Mouse (Mus musculus) adrenal gland, adult 8-10 months (tissue): ENCODE data around the gene Cacnb1. TPM values are rescaled to one million over a fixed set of nuclear protein-coding genes. Genes with fewer than 3 reads are reported as not detected.

Experiments used
- DNase-seq: peaks from one replicate; pipeline ENCODE4 v3.0.0; 2022
- microRNA-seq, 2 experiments: library from miRNA; unstranded; fragments of <30 nt; microRNA quantifications; one replicate each; pipeline ENCODE4 v1.2.0; 2022
- total RNA-seq, 4 experiments: library from RNA; stranded (reverse); gene quantifications; 2 replicates each; pipeline ENCODE4 v1.2.4; 2022

The Cacnb1 gene
- total RNA-seq, 4 experiments from 2014 or later = 7.8 to 18.8 (median 13.6) TPM

DNA sequence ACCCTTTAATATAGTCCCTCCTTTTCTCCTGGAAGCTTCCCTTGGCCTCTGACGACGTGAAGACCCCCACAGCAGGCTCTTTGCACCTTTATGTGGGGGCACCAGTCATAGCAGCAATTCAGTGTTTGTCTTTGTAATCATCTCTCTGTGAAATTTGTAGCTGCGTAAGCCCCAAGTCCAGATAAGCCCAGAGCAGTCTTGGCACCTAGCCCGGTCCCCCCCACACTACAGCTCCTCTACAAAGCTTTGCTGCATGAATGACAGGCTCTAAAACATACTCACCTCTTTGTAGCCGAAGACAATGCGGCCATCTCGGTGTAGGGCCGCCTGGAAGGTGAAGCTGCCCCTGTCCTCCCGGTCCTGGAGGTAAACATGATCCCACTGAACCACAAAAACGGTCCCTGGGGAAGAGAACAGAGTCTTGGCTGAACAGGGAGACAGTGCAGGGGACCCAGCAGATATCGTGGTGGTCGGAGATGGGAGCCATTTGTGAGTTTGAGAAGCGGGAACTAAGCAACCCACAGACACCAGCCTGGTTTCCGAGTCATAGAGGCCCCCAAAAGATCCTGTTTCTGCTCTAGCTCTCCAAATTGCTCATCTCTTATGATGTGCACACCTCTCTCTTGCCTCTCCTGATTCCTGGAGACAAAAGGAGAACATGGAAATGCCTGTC, 68.2 kb downstream of the Cacnb1 start:
- no peak for DNase-seq

DNA sequence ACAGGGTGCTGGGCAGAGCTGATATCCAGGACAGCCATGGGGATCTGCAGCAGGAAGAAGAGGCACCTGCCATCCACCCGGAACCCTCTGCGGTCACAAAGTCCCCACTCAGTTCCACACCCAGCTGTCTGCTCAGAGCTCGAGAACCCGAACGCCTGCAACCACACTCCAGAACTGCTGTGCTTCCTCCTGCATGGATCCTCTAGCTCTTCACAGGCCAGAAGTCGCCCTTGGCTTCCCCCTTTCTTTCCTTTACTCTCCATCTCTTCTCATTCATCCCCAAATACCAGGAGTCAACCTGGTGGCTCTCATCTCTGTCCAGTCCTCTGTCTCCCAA, 68.9 kb downstream of the Cacnb1 start:
- DNase-seq = no peak

DNA sequence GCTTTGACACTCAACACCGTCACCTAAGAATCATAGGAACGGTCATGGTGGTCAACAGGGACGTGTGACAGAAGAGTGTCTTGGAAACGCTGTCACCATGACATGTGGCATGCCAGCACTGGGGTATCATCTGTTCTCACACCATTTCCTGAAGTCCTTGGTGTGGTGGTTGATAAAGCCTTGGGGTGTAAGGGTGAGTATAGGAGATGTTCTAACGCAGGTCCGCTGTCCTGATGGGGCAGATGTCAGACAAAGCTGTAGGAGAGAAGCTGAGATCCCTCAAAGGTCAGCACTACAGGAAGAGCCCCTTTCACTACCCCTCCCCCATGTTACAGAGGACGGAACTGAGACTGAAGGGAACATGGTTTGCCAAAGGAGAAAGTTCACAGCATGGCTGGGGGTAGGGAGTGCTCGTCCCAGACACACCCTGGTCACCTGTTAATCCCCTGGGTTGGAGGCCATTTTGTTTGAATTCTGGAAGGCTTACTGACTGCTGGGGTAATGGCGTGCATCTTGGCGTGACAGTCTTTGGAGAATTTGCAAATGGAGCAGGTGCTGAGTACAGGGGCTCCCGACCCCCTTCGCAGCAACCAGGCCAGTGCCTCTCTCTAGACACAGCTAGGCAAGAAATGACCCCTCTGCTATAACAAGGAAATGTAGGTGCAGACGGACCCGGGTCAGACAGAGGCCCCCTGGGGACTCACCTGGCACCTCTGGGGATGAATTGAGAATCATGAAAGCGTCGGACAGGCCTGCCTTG, 69.5 kb downstream of the Cacnb1 start:
- no peak for DNase-seq

DNA sequence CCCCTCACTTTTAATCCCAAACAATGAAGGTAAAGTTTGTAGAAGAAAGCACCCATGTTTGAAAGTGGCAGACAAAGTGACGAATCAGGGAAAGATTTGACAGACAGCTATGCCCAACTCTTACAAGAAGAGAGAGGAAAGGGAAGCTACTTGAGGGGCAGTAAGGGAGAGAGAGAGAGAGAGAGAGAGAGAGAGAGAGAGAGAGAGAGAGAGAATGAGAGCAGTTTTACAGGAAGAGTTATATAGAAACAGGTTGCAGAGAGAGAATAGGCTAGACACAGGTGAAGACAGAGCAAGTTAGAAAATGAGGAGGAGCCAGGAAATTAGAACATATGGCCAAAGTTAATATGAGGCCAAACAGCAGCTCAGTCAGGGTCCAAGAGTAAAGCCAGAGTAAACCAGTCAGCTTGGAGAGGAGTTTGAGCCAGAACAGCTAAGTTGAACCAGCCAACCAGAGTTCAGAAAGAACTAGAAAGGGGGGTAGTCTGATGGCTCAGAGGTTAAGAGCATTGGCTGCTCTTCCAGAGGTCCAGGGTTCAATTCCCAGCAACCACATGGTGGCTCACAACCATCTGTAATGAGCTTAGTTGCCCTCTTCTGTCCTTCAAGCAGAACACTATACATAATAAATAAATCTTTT, 70.3 kb downstream of the Cacnb1 start:
- no peak for DNase-seq

Small RNA genes lying within 50 kb of the gene (microRNA-seq; reads per million reads assigned to microRNA genes)
- 0 reads per million in 2 experiments for gene Gm27597

Other genes starting within 250 kb of the Cacnb1 start
- gene 1700001P01Rik, start 247.1 kb downstream of the Cacnb1 start, total RNA-seq = under 1 TPM in 3 of 4 experiments, not detected in 1; 0.49 to 0.67 (median 0.62) TPM
- gene Rpl23, start 240.6 kb downstream of the Cacnb1 start, total RNA-seq = 100 to 1,000 TPM; 753 to 943 (median 843) TPM
- gene Lasp1, start 224.0 kb downstream of the Cacnb1 start, total RNA-seq = 100 to 1,000 TPM; 131 to 177 (median 143) TPM
- gene B230217C12Rik, start 182.3 kb downstream of the Cacnb1 start, total RNA-seq = 1 to 10 TPM; 3.7 to 7.2 (median 6.2) TPM
- 1 to 10 TPM in 3 of 4 experiments, under 1 TPM in 1; 0.94 to 1.8 (median 1.2) TPM for gene Fbxo47, start 138.9 kb downstream of the Cacnb1 start, total RNA-seq
- 10 to 100 TPM; 13.5 to 36.2 (median 24.0) TPM for gene Plxdc1, start 36.6 kb downstream of the Cacnb1 start, total RNA-seq
- gene Arl5c, start 26.9 kb downstream of the Cacnb1 start, total RNA-seq = 1 to 10 TPM in 3 of 4 experiments, under 1 TPM in 1; 0.44 to 1.8 (median 1.4) TPM
- gene Rpl19, start 3.7 kb upstream of the Cacnb1 start, total RNA-seq = 1,000 to 10,000 TPM in 2 of 4 experiments, 100 to 1,000 TPM in 2; 894 to 1,148 (median 997) TPM
- 10 to 100 TPM in 1 of 4 experiments, 1 to 10 TPM in 3; 3.8 to 10.9 (median 6.6) TPM for gene Stac2, start 30.4 kb upstream of the Cacnb1 start, total RNA-seq
- 10 to 100 TPM; 37.4 to 45.0 (median 41.1) TPM for gene Fbxl20, start 127.4 kb upstream of the Cacnb1 start, total RNA-seq
- 10 to 100 TPM; 62.9 to 72.7 (median 66.6) TPM for gene Med1, start 170.3 kb upstream of the Cacnb1 start, total RNA-seq
- 10 to 100 TPM; 41.6 to 57.7 (median 49.9) TPM for gene Cdk12, start 180.0 kb upstream of the Cacnb1 start, total RNA-seq